Mouse (Mus musculus) CD8-positive naive resting alpha-beta T cell, adult 2 months (primary cell): Measurements from ENCODE around the gene Pes1.

Source experiments
- DNase-seq, 2 experiments: peaks; one replicate each; pipeline ENCODE4 v3.0.0; 2022; ENCODE audit warnings: low read depth in 2 of 2, low spot score in 2 of 2

The Pes1 gene

GRCm38 (mm10) chr11:3963155-3963554, 620 bp upstream of the Pes1 start:
- DNase-seq, result no peak

DNA sequence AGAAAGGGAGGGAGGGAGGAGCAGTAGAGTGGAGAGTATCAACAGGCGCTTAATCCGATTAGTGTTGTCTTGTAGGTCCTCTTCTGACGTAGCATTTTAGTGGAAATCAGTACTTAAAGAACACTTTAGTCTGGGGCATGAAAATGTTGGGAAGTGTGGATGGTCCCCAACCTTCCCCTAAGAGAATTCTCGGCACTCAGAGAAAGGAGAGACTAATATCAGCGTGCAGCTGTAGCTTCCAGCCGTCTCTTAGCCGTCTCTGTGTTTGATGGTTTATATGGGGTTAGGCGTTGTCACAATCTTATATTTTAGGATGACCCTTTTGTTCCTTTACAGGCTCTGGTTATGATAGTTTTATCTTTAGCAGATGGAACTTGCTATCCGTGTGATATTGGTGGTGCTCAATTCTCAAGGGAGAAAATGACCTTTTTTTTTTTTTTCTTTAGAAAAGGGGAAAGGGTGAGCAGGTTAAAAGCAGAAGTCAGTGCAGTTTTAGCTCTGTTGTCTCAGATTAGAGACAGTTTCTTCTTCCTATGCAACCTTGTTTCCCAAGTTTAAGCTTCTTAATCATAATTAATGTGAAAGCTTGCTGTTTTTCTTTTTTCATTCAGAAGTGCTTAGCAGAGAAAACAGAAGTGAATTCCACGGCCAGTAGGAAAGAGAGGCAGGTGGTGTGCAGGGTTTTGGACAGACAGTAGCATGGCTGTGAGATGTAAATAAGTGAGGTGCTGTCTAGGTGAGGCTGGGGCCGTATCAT, 819 bp downstream of the Pes1 start:
- no peak for DNase-seq

DNA sequence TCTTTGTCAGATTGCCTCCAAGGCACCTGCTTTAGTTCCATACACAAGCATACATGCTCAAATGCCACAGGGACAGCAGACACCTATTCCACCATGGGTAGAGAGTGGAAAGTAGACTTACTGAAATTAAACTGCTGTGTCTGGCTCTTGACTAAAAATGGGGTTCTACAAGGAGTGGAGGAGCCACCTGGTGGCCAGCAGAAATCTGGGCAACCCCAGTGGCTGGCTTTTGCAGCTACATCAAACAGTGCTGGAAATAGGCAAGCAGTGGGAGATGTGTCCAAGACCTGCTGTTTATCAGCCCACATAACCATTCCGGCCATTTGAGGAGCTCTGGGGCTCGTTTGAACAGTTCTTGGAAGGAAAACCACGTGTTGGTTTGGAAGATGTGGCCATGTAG, 6.1 kb downstream of the Pes1 start:
- DNase-seq, result no peak

DNA sequence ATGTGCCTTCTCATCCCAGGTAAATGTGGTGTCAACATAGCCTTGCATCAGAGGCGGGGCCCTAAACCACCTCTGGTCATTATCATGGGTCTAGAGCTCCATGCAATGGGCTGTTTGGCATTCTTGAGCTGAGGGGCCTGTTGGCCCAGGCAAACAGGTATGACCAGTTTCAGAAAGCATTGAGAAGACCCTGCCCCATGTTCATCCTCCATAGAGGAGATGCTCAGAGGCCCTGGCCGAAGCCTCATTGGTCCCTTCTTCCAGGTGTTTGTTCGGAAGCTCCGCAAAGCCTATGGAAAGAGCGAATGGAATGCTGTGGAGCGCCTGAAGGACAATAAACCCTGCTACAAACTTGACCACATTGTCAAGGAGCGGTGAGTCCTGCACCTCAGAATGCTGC, 6.6 kb downstream of the Pes1 start:
- no peak for DNase-seq

- DNase-seq, result no peak
These were observed 9.3 kb downstream of the Pes1 start for GRCm38 (mm10) chr11:3973081-3973480.

GRCm38 (mm10) chr11:3974311-3974710, 10.5 kb downstream of the Pes1 start:
- no peak for DNase-seq

GRCm38 (mm10) chr11:3976678-3977077, 12.9 kb downstream of the Pes1 start, which contains the start of gene 4930556J24Rik:
TSS of gene 4930556J24Rik (minus strand) at chr11:3976778.
- no peak for DNase-seq

DNA sequence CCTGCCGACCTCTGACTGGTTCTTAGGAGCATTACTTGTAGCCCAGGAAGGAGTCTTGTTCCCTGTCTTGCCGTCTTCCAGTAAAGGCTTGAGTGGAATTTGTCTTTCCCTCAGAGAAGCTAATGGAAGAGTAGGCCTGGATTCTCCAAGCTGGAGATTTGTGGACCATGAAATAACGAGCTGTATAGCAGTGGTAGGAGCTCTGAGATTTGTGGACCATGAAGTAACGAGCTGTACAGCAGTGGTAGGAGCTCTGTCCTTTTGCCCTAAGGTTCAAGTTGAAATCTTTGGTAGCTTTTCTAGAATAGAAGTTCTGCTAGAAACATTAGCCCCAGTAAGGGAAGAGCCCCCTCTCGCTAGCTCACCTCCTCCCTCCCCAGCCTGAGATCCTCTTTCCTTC, 14.6 kb downstream of the Pes1 start:
- no peak for DNase-seq

- DNase-seq, result no peak
These were observed 17.8 kb downstream of the Pes1 start for GRCm38 (mm10) chr11:3981536-3981935.

GRCm38 (mm10) chr11:3982275-3983209, 18.8 kb downstream of the Pes1 start:
- DNase-seq, result no peak

GRCm38 (mm10) chr11:3983291-3983862, 19.6 kb downstream of the Pes1 start, which contains the start of gene Gal3st1:
TSS of gene Gal3st1 (plus strand) at chr11:3983636.
- no peak for DNase-seq

DNA sequence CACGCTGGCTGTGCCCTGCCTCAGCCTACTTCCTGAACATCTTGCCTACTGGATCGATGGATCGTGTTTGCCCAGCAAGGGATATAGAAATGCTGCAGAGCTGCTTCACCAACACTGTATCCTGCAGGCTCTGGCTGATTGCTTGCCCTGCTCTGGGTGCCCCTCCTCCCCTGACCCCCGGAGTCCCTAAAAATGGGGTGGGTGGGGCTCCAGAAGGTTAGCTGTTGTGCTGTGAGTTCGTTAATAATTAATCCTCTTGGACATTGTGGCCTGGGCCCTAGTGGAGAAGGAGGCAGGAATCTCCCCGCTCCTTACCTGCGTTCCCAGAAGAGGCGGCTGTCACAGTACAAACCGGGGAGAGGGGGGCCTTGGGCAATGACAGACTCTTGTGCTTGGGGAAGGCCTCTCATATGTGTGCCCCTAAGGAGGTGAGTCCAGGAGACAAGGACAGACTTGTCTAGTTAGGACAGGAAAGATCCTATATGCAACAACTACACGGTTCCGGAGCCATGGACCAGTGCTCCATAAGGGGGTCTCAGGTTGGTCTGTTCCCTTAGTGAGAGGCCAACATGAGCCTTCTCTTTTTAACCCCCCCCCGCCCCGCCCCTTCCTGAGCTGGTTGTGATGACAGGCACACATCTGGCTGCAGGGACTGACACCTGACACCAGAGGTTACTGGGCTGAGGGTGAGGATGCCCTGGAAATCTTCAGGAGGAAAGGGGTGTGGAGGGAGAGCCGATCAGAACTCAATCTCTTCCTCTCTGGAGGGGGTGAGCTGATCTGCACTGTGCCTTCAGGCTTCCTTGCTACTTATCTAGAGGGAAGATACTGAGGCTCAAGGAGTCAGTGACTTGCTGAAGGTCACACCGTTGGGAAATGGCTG, 20.3 kb downstream of the Pes1 start:
- no peak for DNase-seq

DNA sequence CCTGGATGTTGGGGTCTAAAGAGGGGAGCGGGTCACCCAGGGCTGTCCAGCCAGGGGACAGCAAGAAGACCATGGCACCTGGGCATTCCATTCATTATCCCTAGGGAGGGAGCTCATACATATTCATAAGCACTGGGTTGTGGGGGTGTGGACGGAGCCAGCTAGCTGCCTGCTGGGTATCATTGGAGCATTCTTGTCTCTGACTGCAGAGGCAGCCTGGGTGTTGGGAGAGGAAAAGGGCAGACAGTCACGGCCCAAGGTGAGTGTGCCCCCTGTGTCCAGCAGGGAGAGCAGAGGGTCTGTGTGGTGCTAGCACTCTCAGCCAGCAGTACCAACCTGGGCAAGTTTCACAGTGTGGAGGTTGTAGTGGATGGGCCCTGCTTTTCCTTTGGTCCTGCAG, 26.0 kb downstream of the Pes1 start:
- no peak for DNase-seq

DNA sequence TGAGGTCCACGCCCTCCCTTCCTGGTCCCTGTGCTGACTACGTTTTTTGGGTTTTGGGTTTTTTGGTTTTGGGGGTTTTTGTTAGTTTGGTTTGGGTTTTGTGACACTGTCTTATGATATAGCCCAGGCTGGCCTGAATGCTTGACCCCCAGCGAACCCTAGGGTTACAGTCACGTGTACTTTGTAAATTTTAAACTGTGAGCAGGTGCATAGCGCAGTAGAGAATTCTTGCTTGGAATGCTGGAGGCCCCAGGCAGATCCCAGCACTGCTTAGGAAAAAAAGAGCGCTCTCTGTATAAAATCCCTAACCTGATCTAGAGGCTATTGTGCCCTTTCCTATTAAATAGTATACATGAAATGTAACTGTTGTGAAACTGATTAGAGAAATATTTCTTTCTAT, 29.4 kb downstream of the Pes1 start:
- no peak for DNase-seq

DNA sequence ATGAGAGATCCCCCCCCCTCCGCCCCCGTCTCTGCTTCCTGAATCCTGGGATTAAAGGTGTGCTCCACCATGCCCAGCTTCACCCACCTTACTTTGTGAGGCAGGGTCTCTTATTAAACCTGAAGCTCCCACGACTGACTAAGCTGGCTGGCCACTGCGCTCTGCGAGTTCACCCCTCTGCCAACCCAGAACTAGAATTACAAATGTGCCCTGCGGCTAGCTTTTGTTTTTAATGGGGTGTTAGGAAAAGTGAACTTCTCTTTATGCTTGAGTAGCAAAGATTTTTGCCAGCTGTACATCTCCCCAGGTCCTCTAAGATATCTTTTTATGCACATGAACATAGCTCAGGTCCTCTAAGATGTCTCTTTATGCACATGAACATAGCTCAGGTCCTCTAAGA, 30.1 kb downstream of the Pes1 start:
- no peak for DNase-seq

DNA sequence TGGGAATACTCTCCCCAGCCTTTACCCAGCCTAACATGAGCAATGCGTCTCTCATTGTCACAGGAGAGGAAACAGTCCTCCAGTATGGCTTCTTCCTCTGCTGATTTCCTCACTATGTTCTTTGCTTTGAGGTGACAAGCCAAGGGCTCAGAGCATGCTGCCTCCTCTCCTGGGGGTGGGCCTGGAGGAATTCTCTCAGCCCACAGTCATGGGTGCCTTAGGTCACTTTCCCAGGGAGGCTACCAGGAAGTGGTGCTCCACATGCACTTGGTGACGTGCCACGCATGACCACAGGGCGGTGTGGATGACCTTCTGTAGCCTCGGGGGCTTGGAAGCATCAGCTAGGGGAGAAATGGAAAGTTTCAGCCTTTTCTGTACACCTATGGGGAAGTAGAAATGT, 31.7 kb downstream of the Pes1 start:
- no peak for DNase-seq

DNA sequence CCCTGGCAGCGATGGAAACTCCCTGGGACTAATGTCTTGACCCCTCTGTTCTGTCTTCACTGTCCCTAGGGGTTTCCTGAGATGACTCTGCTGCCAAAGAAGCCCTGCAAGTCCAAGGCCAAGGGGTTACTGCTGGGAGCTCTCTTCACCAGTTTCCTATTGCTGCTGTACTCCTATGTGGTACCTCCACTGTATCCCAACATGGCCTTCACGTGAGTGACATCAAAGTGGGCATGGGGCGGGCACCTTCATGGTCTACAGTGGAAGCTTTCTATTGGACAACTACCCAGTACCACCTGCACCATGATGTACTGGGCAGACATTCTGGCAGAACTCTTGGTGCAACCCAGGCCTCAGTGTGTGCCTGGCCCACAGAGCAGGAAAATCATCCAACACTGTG, 33.1 kb downstream of the Pes1 start:
- no peak for DNase-seq

GRCm38 (mm10) chr11:3997978-3998720, 34.4 kb downstream of the Pes1 start:
- no peak for DNase-seq

DNA sequence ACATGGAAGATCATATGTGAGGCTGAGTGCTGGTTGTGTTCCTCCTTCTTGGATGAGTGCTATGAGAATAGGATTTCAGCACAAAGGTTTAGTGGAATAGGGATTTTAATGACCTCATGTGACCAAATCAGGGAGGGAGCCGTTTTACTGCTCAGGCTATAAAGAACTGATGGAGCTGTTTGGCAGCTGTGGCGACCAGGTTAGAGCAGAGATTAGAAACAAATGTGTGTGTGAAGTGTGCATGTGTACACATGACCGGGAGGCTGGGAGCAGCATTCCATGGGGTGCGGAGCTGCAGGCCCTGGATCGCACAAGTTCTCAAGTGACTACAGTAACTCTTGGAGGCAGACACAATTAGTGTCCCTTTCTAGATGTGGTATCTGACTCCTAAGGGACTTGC, 35.8 kb downstream of the Pes1 start:
- DNase-seq, result no peak

GRCm38 (mm10) chr11:4001603-4002002, 37.8 kb downstream of the Pes1 start:
- peak in 1 of 2 experiments; percentile 37 for DNase-seq
